Mouse (Mus musculus) ES-E14 (cell line): ENCODE results near the gene Arf3. TPM values are rescaled to one million over a fixed set of nuclear protein-coding genes. Genes with fewer than 3 reads are reported as not detected.
A peak's percentile ranks its signal among the peaks of the same experiment; 100 is the strongest.

Experiments used
- DNase-seq: peaks from one replicate; pipeline ENCODE4 v3.0.0-alpha.2; 2013; ENCODE audit warnings: low read depth, low spot score
- H3K27ac ChIP-seq: 2 replicates; pipeline ENCODE4 v1.5.1; 2012; ENCODE audit warnings: low read depth, mild to moderate bottlenecking, low read length, moderate library complexity, mixed read lengths; ENCODE audit not compliant: poor library complexity, insufficient read depth, severe bottlenecking
- H3K36me3 ChIP-seq: 2 replicates; pipeline ENCODE4 v1.6.1; 2012; ENCODE audit warnings: mild to moderate bottlenecking, low read length, moderate library complexity, mixed read lengths; ENCODE audit not compliant: control insufficient read depth, poor library complexity, insufficient read depth, severe bottlenecking
- H3K4me1 ChIP-seq, 2 experiments: fragments of 150-350 bp in 1 of 2; sonication (generic) in 1 of 2; 2 replicates each; pipeline ENCODE4 v1.6.1; 2012; ENCODE audit warnings: low read length in 2 of 2, mild to moderate bottlenecking in 1 of 2, mixed read lengths in 1 of 2; ENCODE audit not compliant: control insufficient read depth in 2 of 2, insufficient read depth in 2 of 2, poor library complexity in 1 of 2
- H3K4me3 ChIP-seq, 2 experiments: fragments of 150-350 bp in 1 of 2; sonication (generic) in 1 of 2; 2 replicates each; pipeline ENCODE4 v1.5.1; 2012; ENCODE audit warnings: low read length in 2 of 2, low read depth in 1 of 2, mild to moderate bottlenecking in 1 of 2, mixed read lengths in 1 of 2; ENCODE audit not compliant: insufficient read depth in 1 of 2, poor library complexity in 1 of 2, severe bottlenecking in 1 of 2
- H3K9ac ChIP-seq: 2 replicates; pipeline ENCODE4 v1.6.1; 2012; ENCODE audit warnings: low read depth, mild to moderate bottlenecking, low read length, mixed read lengths; ENCODE audit not compliant: poor library complexity, insufficient read depth, severe bottlenecking
- H3K9me3 ChIP-seq: fragments of 150-350 bp; sonication (generic); 2 replicates; pipeline ENCODE4 v1.6.1; 2012; ENCODE audit warnings: low read depth, mild to moderate bottlenecking, low read length; ENCODE audit not compliant: control insufficient read depth, insufficient read depth
- CHD2 ChIP-seq: IDR thresholded peaks from 2 replicates; pipeline ENCODE4 v1.6.1; 2014; ENCODE audit warnings: mild to moderate bottlenecking, low read depth, low read length, inconsistent platforms
- HCFC1 ChIP-seq: IDR thresholded peaks from 2 replicates; pipeline ENCODE4 v1.6.1; 2012; ENCODE audit warnings: low read length, inconsistent platforms, borderline replicate concordance; ENCODE audit not compliant: insufficient read depth
- MAFK ChIP-seq: IDR thresholded peaks from 2 replicates; pipeline ENCODE4 v1.6.1; 2014; ENCODE audit warnings: mild to moderate bottlenecking, low read depth, low read length, inconsistent platforms; ENCODE audit not compliant: insufficient read depth
- ZC3H11A ChIP-seq: IDR thresholded peaks from 2 replicates; pipeline ENCODE4 v1.6.1; 2012; ENCODE audit warnings: low read depth, mild to moderate bottlenecking, inconsistent platforms, low read length, borderline replicate concordance
- ZNF384 ChIP-seq: IDR thresholded peaks from 2 replicates; pipeline ENCODE4 v1.6.1; 2012; ENCODE audit warnings: low read depth, low read length, inconsistent platforms
- in situ Hi-C, 2 experiments: fragments of 600-800 bp; cut with MboI; formaldehyde crosslinking; loops; one replicate each; pipeline ENCODE4 v1.15.1; 2025; ENCODE audit warnings: low sequenced_read_pairs in 2 of 2, inconsistent platforms in 1 of 2; ENCODE audit not compliant: unreplicated experiment in 2 of 2
- total RNA-seq: library from RNA; depleted of rRNA; stranded (reverse); fragments of 300-350 nt; gene quantifications from 2 replicates; pipeline ENCODE4 v1.2.3, GENCODE M21; 2012

The Arf3 gene
- total RNA-seq, 1 experiment, result 41.2 TPM

- Histone ChIP-seq H3K36me3 (peaks cover 2% of the 10 kb centered on the region; the same call in 1 of the 2 replicates), H3K9ac (no peak overlapping the region), H3K4me1 (peaks cover 0 to 13% of the 10 kb centered on the region in 2 experiments; a peak in 2 of 4 replicates), H3K9me3 (no peaks in the 10 kb centered on the region), H3K27ac (no peak overlapping the region), H3K4me3 (peak overlapping the region; percentile 35 to 39; a peak in 2 of 4 replicates)
- TF ChIP-seq HCFC1, result no peak
- no peak for TF ChIP-seq ZC3H11A
- no peak for DNase-seq
- in situ Hi-C loops, result no loop called here
Observed at GRCm38 (mm10) chr15:98807895-98808650, 45.1 kb upstream of the Arf3 start.

GRCm38 (mm10) chr15:98806809-98807770, 44.1 kb upstream of the Arf3 start:
- Histone ChIP-seq H3K4me1 (peaks cover 0 to 14% of the 10 kb centered on the region in 2 experiments; a peak in 2 of 4 replicates), H3K27ac (no peak overlapping the region), H3K9ac (peak overlapping the region; percentile 46; the same call in 1 of the 2 replicates), H3K9me3 (no peaks in the 10 kb centered on the region), H3K36me3 (no peaks in the 10 kb centered on the region), H3K4me3 (peak overlapping the region; percentile 46 to 56)
- TF ChIP-seq MAFK (no peak), ZNF384 (no peak), ZC3H11A (no peak), CHD2 (no peak)
- no peak for DNase-seq
- in situ Hi-C loops, result no loop called here

GRCm38 (mm10) chr15:98806071-98806808, 43.2 kb upstream of the Arf3 start:
- no peak for DNase-seq
- Histone ChIP-seq H3K4me1 (peaks cover 0 to 14% of the 10 kb centered on the region in 2 experiments; a peak in 2 of 4 replicates), H3K36me3 (no peaks in the 10 kb centered on the region), H3K27ac (no peak overlapping the region), H3K9me3 (no peaks in the 10 kb centered on the region), H3K4me3 (peak overlapping the region; percentile 46 to 56), H3K9ac (no peak overlapping the region)
- in situ Hi-C loops, result no loop called here
- no peak for TF ChIP-seq MAFK
- no peak for TF ChIP-seq CHD2
- no peak for TF ChIP-seq ZC3H11A
- TF ChIP-seq ZNF384, result no peak
- TF ChIP-seq HCFC1, result no peak

- H3K4me1 ChIP-seq, result peaks cover 0 to 14% of the 10 kb centered on the region in 2 experiments; a peak in 2 of 4 replicates
- no peak for DNase-seq
- H3K4me3 ChIP-seq, result peak overlapping the region; percentile 45 to 47
Observed at GRCm38 (mm10) chr15:98805324-98806040, 42.5 kb upstream of the Arf3 start.

More at GRCm38 (mm10) chr15:98805324-98806040, 42.5 kb upstream of the Arf3 start:
- TF ChIP-seq CHD2 (no peak), ZNF384 (no peak), MAFK (no peak), HCFC1 (no peak), ZC3H11A (no peak)
- H3K9ac ChIP-seq, result peak overlapping the region; percentile 37
- no peaks in the 10 kb centered on the region for H3K9me3 ChIP-seq
- H3K36me3 ChIP-seq, result no peaks in the 10 kb centered on the region
- in situ Hi-C loops, result no loop called here
- no peak overlapping the region for H3K27ac ChIP-seq
